Mouse (Mus musculus) adrenal gland, postnatal 0 days (tissue): ENCODE data around the gene Stk17b. TPM values are rescaled to one million over a fixed set of nuclear protein-coding genes. Genes with fewer than 3 reads are reported as not detected.

Experiments used
- polyA plus RNA-seq: library from polyadenylated mRNA; unstranded; fragments of >200 nt; fragmentation: Nextera tagmentation; extraction: Ambion mirVana; gene quantifications from 2 replicates; pipeline ENCODE4 v1.2.1, GENCODE M21; 2015

Stk17b gene
- polyA plus RNA-seq, result 11.0 and 14.2 TPM in 2 replicates

GRCm38 (mm10) chr1:53784721-53785418, at the start of gene Stk17b:
Gene Stk17b, minus strand, starts transcription at chr1:53785224.

GRCm38 (mm10) chr1:53706431-53707361, 78.3 kb downstream of the Stk17b start, which contains the start of gene Dnah7a:
Gene Dnah7a, minus strand, starts transcription at chr1:53706784.

Other genes with a start within 250 kb of the Stk17b start
- 1.2 and 2.4 TPM in 2 replicates for gene Dnah7a, start 78.4 kb downstream of the Stk17b start, polyA plus RNA-seq